Mouse (Mus musculus): ENCODE results near the gene Gas7.

Gas7 gene

DNA sequence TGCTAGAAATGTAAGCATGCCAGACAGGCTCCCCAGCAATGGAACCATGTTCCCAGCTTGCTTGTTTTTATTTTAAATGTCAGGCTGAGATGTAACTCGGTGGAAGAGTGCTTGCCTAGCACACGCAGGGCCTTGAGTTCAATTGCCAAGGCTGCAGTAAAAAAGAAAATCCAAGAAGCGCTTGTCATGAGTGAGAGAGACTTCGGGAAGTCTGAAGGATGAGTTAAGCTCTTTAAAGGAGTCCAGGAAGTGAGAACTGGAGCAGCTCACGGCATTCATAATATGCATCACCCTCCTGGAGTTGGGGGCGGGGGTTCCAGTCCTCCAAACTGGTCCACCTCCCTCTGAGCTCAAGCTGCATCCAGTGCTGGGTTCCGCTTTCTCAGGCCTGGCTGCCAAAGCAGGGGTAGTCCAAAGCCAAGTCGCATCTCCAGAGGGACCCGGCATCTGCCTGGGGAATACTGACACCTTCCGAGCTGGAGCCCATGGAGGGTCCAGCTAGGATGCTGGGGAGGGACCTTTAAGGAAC, 34.5 kb downstream of the Gas7 start:
- DNase-seq (ENCODE audit: low spot score): no peak

DNA sequence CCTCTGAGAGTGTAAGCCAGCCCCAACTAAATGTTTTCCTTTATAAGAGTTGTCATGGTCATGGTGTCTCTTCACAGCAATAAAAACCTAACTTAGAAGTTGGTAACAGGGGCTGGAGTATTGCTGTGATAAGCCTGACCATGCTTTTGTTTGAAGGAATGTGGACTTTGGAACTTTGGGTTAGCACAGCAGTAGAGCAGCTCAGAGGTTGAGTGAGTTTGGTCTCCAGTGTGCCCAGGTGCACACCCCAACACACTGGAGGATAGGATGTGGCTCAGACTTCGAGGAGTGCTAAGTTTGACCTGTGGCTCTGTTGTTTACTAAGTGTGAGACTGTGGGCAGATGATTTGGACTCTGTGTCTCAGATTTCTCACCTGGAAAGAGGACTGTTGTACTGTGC, 41.6 kb downstream of the Gas7 start:
- DNase-seq (ENCODE audit: low spot score): no peak

- no peak for DNase-seq (ENCODE audit: low spot score)
Observed at GRCm38 (mm10) chr11:67500115-67500514, 44.9 kb downstream of the Gas7 start.

DNA sequence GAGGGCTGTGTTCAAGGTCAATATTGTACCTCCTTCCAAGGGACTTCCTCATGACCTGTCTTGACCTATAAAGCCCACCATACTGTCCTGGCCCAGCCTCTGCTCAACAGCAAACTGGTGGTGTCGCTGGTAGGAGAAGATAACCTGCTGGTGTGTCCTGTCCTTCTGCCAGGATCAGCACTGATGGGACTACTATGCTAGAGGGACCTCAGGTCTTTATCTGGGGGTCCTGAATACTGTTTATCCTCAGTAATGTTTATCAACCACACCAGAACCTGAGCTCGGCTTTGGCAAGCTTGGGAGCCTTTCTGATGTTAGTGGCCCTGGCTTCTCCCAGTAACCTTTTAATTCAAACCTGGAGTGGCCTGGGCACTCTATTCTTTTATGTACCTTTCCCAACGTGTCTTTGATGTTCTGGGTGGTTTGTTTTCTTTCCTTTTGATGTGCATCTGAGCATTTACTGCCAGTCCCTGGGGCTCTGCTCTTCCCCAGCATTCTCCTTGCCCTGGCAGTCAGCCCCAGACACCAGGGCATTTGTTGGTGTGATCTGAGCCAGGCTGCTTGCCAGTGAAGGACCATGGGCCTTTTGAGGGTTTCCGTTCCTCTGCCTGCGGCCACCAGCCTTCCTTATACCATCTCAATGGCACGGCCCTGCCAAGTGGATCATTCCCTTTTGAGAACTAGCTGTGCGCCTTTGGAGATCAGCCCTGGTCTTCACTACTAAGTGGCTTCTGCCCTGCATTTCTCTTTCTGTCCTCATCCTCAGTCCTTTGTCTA, 46.4 kb downstream of the Gas7 start:
- peak; percentile 16 for DNase-seq (ENCODE audit: low spot score)

DNA sequence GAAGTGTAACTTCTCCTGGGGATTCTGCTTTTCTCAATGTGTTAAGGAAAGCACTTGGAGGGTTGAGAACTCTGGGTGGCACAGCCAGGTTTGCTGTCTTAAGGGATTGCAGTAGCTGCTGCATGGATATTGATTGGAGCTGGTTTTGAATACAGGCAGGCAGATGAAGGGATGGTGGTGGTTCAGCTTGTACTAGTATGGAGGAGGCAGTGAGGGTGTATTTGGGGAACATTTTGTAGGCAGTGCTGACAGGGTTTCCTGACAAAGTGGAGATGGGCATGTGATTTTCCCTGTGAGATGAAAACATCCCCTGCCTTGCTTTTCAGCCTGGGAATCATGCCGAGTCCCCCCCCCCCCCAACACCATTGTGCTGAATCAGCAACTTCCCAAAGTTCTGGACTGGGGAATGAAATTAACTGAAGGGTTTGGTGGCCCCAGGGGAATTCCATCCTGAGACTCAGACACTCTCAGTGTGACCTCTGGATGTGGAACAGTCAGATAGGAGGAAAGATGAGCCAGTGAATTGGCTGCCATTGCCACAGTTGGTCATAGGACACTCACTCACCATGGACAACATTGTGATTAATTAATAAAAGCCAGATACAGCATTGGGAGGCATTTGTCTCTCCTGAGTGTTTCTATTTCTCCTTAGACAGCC, 54.1 kb downstream of the Gas7 start:
- DNase-seq (ENCODE audit: low spot score): no peak

- DNase-seq (ENCODE audit: low spot score): no peak
Observed at GRCm38 (mm10) chr11:67510831-67511230, 55.6 kb downstream of the Gas7 start.

GRCm38 (mm10) chr11:67513001-67513400, 57.8 kb downstream of the Gas7 start:
- DNase-seq (ENCODE audit: low spot score): no peak

DNA sequence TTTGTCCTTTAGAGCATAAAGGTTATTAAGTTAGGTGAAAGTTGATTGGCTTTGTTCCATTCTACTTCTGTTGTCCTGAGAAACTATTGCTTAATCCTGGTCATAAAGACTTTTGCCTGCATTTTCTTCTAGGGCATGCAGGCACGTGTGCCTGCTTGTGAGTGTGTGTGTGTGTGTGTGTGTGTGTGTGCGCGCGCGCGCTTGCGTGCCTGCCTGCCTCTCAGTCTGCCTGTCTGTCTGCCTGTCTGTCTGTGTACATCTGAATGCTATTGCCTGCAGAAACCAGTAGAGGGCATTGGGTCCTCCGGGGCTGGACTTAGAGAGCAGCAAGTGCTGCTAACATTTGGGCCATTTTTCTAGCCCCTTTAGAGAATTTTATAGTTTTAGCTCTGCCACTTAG, 59.2 kb downstream of the Gas7 start:
- no peak for DNase-seq (ENCODE audit: low spot score)

- DNase-seq (ENCODE audit: low spot score): peak; percentile 79
Observed at GRCm38 (mm10) chr11:67515020-67515911, 60.0 kb downstream of the Gas7 start.

- no peak for DNase-seq (ENCODE audit: low spot score)
Observed at GRCm38 (mm10) chr11:67515912-67516305, 60.7 kb downstream of the Gas7 start.

GRCm38 (mm10) chr11:67517748-67518147, 62.5 kb downstream of the Gas7 start:
- no peak for DNase-seq (ENCODE audit: low spot score)

- no peak for DNase-seq (ENCODE audit: low spot score)
Observed at GRCm38 (mm10) chr11:67518985-67519384, 63.7 kb downstream of the Gas7 start.

DNA sequence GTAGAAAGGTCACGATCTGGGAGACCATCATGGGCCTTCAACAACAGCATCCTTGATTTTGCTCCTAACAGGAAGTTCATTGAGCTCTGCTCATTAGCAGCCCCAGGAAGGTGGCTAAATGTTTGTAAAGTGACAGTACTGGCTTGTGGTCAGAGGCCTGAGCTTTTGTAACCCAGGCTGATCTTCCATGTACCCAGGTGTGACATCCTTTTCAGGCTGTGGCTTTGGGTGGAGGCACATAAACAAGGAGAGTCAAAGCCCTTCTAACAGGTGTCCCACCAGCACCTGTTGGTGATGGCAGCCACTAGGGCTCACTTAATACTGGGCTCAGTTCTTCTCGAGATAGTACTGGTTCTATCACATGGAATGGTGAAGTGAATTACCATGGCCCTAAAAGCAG, 67.4 kb downstream of the Gas7 start:
- DNase-seq (ENCODE audit: low spot score): no peak

- DNase-seq (ENCODE audit: low spot score): peak; percentile 67
Observed at GRCm38 (mm10) chr11:67523806-67524205, 68.6 kb downstream of the Gas7 start.

DNA sequence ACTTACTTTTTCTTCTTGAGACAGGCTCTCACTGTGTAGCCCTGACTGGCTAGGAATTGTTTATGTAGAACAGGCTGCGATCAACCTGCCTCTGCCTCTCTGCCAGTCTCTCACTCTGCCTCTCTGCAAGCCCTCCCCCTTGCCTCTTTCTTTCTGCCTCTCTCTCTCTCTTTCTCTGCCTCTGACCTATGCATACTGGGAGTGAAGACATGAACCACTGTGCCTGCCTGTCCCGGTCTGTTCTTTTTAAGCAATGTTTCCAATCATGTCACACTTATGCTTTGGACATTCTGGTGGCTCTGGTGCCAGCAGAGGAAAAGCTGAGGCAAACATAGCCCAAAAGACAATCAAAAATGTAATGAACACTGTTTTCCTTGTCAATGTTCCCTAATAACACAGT, 69.5 kb downstream of the Gas7 start:
- no peak for DNase-seq (ENCODE audit: low spot score)

DNA sequence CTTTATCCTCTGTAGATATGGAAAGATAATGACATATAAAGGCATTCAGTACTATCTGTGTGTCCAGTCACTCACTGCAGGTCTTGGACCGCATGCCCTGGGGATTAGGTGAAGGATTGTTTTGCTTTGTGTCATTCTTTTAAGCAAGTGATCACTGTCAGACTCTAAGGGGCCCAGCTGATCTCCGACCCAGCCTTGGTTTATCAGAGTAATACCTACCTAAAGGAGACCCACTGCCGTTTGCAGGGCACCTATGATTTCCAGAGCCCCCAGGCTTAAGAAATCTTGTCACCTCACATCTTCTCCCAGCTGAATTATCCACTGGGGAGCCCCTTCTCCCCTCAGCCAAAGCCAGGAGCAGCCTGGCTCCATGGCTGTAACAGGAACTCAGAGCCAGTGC, 70.6 kb downstream of the Gas7 start:
- no peak for DNase-seq (ENCODE audit: low spot score)

GRCm38 (mm10) chr11:67526621-67527545, 71.6 kb downstream of the Gas7 start:
- DNase-seq (ENCODE audit: low spot score): peak; percentile 82

DNA sequence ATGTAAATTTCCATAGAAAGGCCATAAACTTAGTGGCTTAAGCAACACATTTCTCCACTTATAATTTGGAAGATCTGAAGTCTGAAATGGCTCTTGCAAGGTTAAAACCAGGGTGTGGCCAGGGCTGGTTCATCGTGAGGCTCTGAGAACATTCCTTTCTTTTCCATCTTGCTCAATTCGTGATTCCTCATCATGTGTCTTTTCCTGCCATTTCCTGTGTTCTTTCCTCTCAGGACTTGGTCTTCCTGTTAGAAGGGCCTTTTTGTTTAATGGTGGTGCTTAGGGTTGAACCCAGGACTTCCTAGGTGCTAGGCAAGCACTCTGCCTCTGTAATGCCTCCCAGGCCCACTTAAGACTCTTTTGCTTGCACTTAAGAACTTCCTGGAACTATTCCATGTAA, 76.0 kb downstream of the Gas7 start:
- DNase-seq (ENCODE audit: low spot score): no peak

GRCm38 (mm10) chr11:67531926-67532565, 76.8 kb downstream of the Gas7 start:
- no peak for DNase-seq (ENCODE audit: low spot score)

DNA sequence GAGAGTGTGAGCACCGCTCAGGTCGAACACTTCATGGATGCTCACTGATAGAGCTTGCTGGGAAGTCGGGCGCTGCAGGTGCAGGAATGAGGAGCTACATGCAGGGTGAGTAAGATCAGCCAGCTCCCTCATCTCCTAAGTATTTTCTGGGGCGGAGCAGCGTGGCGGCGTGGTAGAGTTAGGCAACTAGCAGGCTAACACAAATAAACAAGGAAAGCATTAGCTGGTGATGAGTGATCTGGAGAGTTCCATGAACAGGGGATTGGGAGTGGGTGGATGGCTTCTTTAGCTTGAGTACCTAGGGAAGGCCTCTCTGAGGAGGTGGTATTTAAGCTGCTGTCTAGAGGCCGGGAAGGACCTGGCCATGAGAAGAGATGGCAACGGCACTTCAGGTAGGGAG, 77.5 kb downstream of the Gas7 start:
- DNase-seq (ENCODE audit: low spot score): peak; percentile 53

GRCm38 (mm10) chr11:67533151-67533550, 77.9 kb downstream of the Gas7 start:
- no peak for DNase-seq (ENCODE audit: low spot score)
